Mouse (Mus musculus) lung, adult 2 months (tissue): ENCODE measurements around the gene Plce1. TPM values are rescaled to one million over a fixed set of nuclear protein-coding genes. Genes with fewer than 3 reads are reported as not detected.

Experiments
- DNase-seq: peaks from one replicate; pipeline ENCODE4 v3.0.0; 2022
- H3K4me1 ChIP-seq: fragments of 200-500 bp; 2 replicates; pipeline ENCODE4 v1.6.1; 2011; ENCODE audit warnings: low read length; ENCODE audit not compliant: control insufficient read depth, insufficient read depth
- H3K4me3 ChIP-seq: fragments of 200-500 bp; replicated peaks from 2 replicates; pipeline ENCODE3; 2011; ENCODE audit warnings: low read depth, mild to moderate bottlenecking, control low read depth, low read length; ENCODE audit errors: extremely low read depth
- CTCF ChIP-seq: fragments of 200-500 bp; IDR thresholded peaks from 2 replicates; pipeline ENCODE4 v1.5.1; 2011; ENCODE audit warnings: mild to moderate bottlenecking, low read length, control low read depth; ENCODE audit not compliant: insufficient read depth
- POLR2A ChIP-seq: fragments of 200-500 bp; IDR thresholded peaks from 2 replicates; pipeline ENCODE4 v1.6.1; 2011; ENCODE audit warnings: low read depth, mild to moderate bottlenecking, control low read depth, low read length, borderline replicate concordance; ENCODE audit errors: extremely low read depth
- WGBS: fragments of 180-500 bp; shearing (Covaris S2); methylation state at CpG from one replicate; pipeline ENCODE4 v1.1.7; 2018; 5-methylcytosine and 5-hydroxymethylcytosine counted together
- polyA plus RNA-seq: library from polyadenylated mRNA; depleted of rRNA; stranded (reverse); fragments of >200 nt; gene quantifications from 2 replicates; pipeline ENCODE4 v1.2.3, GENCODE M21; 2012

Plce1 gene
- polyA plus RNA-seq, 1 experiment, result 9.0 TPM

DNA sequence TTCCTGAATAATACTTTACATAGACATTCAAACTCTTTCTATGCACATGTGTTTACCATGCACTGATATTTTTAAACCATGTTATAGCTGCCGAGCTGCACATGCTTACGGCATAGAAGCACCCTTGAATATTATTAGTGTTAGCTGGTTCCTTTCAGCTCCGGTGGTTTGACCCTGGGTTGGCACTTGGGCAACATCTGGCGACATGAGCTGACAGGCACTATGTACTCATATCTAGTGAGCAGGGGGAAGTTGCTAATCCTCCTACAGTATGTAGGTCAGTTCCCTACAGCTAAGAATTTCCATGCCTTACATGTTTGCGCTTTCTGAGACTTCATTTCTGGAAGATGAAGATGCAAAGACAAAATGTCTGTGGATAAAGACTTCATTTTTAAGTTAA lies 86.4 kb downstream of the Plce1 start:
- Histone ChIP-seq H3K4me3 (no peak overlapping the region), H3K4me1 (no peaks in the 10 kb centered on the region)
- no peak for TF ChIP-seq CTCF
- no peak for TF ChIP-seq POLR2A
- no peak for DNase-seq
- WGBS, result 47% methylated on average over 5 of the region's 5 CpGs

DNA sequence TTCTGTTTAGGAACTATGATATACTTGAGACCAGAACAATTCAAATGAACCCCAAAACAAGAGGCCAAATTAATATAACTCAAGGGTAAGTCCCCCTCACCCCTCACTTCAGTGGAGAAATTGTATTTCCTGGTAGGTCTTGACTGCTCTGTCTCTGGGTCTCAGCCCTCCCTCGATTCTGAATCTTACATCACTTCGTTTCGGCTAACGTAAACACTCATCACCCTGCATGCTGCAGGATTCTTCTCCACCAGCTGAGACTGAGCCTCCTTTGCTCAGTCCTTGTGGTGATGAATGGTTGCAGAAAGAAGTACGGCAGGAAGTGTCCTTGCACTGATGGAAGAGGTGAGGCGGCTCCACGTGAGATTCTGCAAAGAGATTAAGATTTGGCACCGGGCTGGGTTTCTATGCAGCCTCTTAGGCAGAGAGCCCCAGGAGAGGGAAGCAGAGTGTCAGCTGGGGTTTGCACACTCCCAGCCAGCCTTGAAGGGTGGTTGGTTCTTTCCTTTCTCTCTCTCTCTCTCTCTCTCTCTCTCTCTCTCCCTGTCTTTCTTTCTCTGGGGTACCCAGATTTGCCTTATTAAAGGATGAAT lies 97.7 kb downstream of the Plce1 start:
- DNase-seq, result no peak
- Histone ChIP-seq H3K4me3 (no peak overlapping the region), H3K4me1 (no peaks in the 10 kb centered on the region)
- TF ChIP-seq POLR2A (no peak), CTCF (no peak)
- WGBS, result 14% methylated on average over 8 of the region's 8 CpGs

DNA sequence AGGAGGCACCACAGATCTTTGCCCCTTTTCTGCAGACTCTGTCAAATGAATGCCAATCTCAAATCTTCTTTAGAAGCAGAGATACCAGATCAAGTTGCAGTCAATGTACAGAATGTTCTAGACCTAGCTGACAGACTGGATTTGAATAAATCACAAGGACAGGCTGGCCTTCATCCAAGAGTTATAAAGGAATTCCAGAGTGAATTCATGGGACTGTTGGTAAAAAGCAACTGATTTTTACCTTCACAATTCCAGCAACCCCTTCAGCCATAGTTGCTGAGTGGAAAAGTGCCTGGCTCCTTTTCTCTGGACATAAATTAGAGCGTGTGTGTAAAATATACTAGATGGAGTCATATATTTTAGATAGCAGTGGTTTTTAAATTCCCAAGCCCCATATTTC lies 102.0 kb downstream of the Plce1 start:
- no peak for DNase-seq
- no peaks in the 10 kb centered on the region for H3K4me1 ChIP-seq
- WGBS, result 75% methylated on average over 1 of the region's 1 CpGs
- no peak overlapping the region for H3K4me3 ChIP-seq
- TF ChIP-seq CTCF, result no peak
- no peak for TF ChIP-seq POLR2A

DNA sequence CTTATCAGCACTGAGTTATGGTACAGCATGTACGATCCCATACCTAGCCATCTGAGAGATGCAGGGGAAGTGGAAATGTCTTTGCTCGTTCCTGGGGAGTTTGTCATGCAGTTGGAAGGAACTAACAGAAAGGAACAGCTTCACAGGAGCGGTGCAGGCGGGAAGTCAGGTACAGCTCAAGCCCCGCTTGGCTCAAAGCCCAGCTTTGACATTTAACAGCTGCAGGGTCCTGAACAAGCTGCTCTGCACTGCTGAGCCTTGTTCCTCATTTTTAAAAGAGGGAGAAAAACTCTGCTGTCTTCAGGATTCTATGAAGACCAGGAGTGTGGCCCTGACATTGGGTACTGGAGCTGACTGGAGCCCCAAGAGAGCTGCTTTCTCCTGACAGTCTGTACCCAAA lies 106.7 kb downstream of the Plce1 start:
- no peak for TF ChIP-seq CTCF
- TF ChIP-seq POLR2A, result no peak
- no peak for DNase-seq

DNA sequence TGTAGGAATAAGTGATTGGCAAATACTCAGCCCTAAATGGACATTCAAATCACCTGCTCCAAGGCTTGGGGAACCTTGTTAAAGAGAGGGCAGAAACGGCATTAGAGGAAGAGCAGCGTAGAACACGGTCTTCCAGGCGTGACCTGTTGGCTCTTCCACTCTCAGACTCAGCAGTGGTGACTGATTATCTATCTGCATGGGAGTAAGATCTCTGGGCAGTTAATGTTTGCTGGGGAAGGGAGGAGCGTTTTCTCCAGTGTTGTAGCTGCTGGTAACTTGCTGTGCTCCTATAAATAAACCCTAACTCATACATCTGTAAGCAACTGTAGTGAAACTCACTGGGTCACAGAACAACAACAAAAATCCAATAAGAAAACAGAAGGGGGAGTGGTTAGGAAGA lies 108.6 kb downstream of the Plce1 start:
- Histone ChIP-seq H3K4me3 (no peak overlapping the region), H3K4me1 (0 out of 2 replicates have a peak, but pooled peaks cover 2% of the 10 kb centered on the region)
- WGBS, result 70% methylated on average over 5 of the region's 5 CpGs
- TF ChIP-seq POLR2A (no peak), CTCF (no peak)
- no peak for DNase-seq

More for the DNA sequence above, 106.7 kb downstream of the Plce1 start:
- 21% methylated on average over 5 of the region's 5 CpGs for WGBS
- 0 out of 2 replicates have a peak, but pooled peaks cover 2% of the 10 kb centered on the region for H3K4me1 ChIP-seq
- no peak overlapping the region for H3K4me3 ChIP-seq

DNA sequence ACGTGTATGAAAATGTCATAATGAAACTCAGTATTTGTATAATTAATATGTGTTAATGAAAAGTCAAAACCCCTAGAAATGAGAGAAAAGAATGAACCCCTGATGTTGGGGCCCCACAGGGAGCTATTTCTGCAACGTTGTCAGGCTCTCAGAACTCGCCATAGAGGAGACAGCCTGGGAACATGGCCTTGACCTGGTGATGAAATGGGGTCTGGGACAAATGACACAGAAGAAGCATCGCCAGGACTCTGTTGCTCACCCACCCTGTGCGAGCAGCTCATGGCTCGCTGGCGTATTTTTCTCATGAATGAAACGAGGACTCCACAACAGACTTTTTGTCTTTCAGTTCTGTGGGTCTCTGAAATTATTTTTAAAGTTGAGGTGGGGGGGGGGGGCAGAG lies 109.0 kb downstream of the Plce1 start:
- 0 out of 2 replicates have a peak, but pooled peaks cover 2% of the 10 kb centered on the region for H3K4me1 ChIP-seq
- H3K4me3 ChIP-seq, result no peak overlapping the region
- no peak for TF ChIP-seq CTCF
- no peak for TF ChIP-seq POLR2A
- no peak for DNase-seq
- WGBS, result 84% methylated on average over 8 of the region's 8 CpGs

DNA sequence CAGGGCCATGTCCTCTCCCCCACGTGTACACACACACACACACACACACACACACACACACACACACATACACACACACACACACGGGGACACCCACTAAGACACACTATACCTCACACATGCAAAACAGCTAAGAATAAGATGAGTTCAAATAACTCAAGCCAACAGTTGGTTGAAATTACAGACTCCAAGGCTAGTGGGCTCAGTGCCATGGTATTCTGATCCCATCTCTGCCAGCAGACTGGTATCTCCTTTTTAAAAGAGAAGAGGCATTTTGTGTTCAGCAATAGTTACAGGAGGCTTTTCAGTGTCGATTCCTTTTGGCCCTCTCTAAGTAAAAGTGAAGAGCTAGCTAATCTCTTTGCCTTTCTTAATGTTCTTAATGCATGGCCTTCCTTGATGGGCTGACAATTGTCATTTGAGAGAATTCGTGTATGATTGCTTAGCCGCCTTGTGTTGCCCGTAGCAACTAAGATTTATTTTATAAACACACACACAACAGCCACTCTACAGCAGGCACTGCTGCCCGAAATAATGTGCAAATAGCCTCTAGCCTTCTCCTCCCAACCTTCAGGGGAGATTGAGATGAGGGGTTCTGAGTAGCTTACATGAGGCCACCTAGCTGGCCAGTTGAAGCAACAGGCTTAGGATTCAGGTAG lies 111.8 kb downstream of the Plce1 start:
- WGBS, result 52% methylated on average over 7 of the region's 7 CpGs
- no peak for TF ChIP-seq CTCF
- no peak for TF ChIP-seq POLR2A
- Histone ChIP-seq H3K4me3 (no peak overlapping the region), H3K4me1 (peaks cover 4% of the 10 kb centered on the region; the same call in 1 of the 2 replicates)
- no peak for DNase-seq

DNA sequence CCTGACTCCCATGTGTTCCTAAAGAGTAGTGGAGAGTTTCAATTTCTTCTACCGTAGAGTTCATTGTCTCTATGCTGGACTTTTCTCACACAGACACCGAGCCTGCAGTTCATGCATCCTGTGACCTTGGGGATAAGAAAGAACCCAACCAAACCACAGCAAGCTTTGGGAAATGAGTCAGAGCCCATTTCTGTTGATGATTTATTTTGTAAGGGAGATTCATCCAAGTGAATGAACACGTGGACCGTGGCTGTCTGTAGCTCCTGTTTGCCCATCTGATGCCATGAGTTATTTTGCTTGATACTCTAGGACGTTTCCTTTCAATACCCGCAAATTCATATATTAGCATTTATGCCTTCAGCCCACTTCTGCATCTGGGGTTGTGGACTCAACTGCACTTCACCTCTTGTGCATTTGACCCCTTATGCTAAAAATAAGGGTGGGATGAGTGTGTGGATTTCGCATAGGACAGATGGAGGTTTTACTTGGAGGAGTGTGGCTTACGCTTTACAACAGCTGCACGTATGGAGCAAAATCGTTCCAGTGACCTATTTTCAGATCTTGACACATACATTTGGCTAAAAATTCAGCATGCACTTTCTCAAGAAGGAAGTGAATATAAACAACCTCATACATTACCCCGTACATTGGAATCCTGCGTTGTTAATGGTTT lies 112.5 kb downstream of the Plce1 start:
- Histone ChIP-seq H3K4me1 (peaks cover 4% of the 10 kb centered on the region; the same call in 1 of the 2 replicates), H3K4me3 (no peak overlapping the region)
- TF ChIP-seq CTCF (no peak), POLR2A (no peak)
- WGBS, result 56% methylated on average over 12 of the region's 12 CpGs
- no peak for DNase-seq

DNA sequence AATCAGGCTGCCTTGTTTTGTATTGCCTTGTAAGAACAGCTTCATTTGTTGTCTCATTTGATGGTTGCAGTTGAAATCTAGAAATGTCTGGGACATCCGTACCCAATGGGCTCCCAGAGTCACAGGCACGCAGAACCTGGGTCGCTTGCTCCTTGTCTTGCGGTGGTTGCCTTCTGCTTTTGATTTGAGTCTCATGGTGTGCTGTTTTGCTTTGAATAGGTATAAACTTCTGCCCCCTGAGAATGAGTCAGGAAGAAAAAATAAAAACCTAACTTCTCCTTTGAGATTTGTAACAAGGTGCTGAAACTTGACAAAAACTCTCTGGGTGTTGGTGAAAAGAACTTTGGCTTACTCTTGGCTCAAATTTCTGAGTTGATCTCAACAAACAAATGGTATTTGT lies 115.2 kb downstream of the Plce1 start:
- TF ChIP-seq CTCF (no peak), POLR2A (no peak)
- Histone ChIP-seq H3K4me1 (peaks cover 4% of the 10 kb centered on the region; the same call in 1 of the 2 replicates), H3K4me3 (no peak overlapping the region)
- no peak for DNase-seq
- WGBS, result 89% methylated on average over 4 of the region's 4 CpGs
